Mouse (Mus musculus): ENCODE results near the gene Mta2.

GRCm38 (mm10) chr19:8967893-8968292, 26.2 kb downstream of the Mta2 start:
- TF ChIP-seq CTCF (IDR thresholded peaks at IDR 0.05; ENCODE audit: borderline replicate concordance, insufficient read depth, low read length): no peak
- no peak; the same call in 1 of the 2 replicates for TF ChIP-seq POLR2A (IDR thresholded peaks at IDR 0.05; ENCODE audit: low read depth, low read length)
